Mouse (Mus musculus) testis, adult 2 months (tissue): ENCODE data around the gene Foxs1.

Source experiments
- CTCF ChIP-seq: fragments of 200-500 bp; IDR thresholded peaks from 2 replicates; pipeline ENCODE4 v1.5.1; 2012; ENCODE audit warnings: low read depth, mild to moderate bottlenecking, inconsistent platforms, low read length, moderate library complexity; ENCODE audit not compliant: control insufficient read depth, insufficient read depth, insufficient replicate concordance
- POLR2A ChIP-seq: fragments of 200-500 bp; IDR thresholded peaks from 2 replicates; pipeline ENCODE4 v1.6.1; 2012; ENCODE audit warnings: low read depth, mild to moderate bottlenecking, inconsistent platforms, low read length, moderate library complexity; ENCODE audit not compliant: control insufficient read depth

- no peak for TF ChIP-seq CTCF
- no peak for TF ChIP-seq POLR2A
Observed at GRCm38 (mm10) chr2:152922376-152922775, 10.6 kb downstream of the Foxs1 start.
